Mouse (Mus musculus) E14TG2a.4 (cell line): ENCODE results near the gene Bcl9l.

ENCODE experiments used
- H3K27me3 ChIP-seq: 2 replicates; pipeline ENCODE4 v1.6.1; 2014; ENCODE audit warnings: low read length, control low read depth; ENCODE audit not compliant: insufficient read depth
- H3K36me3 ChIP-seq: 2 replicates; pipeline ENCODE4 v1.6.1; 2014; ENCODE audit warnings: low read length, control low read depth; ENCODE audit not compliant: insufficient read depth
- H3K4me1 ChIP-seq: replicated peaks from 2 replicates; pipeline ENCODE4 v1.6.1; 2014; ENCODE audit warnings: low read depth, low read length, control low read depth
- H3K4me3 ChIP-seq: replicated peaks from 2 replicates; pipeline ENCODE4 v1.5.1; 2014; ENCODE audit warnings: mild to moderate bottlenecking, low read length
- H3K9me3 ChIP-seq: 2 replicates; pipeline ENCODE4 v1.6.1; 2014; ENCODE audit warnings: low read length, control low read depth
- CTCF ChIP-seq: conservative IDR thresholded peaks from 2 replicates; pipeline ENCODE4 v1.5.1; 2014; ENCODE audit warnings: low read length
- NANOG ChIP-seq: IDR thresholded peaks from 2 replicates; pipeline ENCODE4 v1.6.1; 2014; ENCODE audit warnings: borderline replicate concordance, low read length, mixed read lengths
- POU5F1 ChIP-seq: IDR thresholded peaks from 2 replicates; pipeline ENCODE4 v1.6.1; 2014; ENCODE audit warnings: low read length, borderline replicate concordance

The Bcl9l gene

GRCm38 (mm10) chr9:44510872-44511601 lies 28.4 kb downstream of the Bcl9l start:
- no peak for TF ChIP-seq CTCF
- TF ChIP-seq POU5F1: no peak
- no peak for TF ChIP-seq NANOG
- Histone ChIP-seq H3K36me3 (peaks cover 8% of the 10 kb centered on the region; the same call in 1 of the 2 replicates), H3K4me1 (peaks cover 69% of the 10 kb centered on the region), H3K4me3 (0 out of 2 replicates have a peak overlapping the region, but pooled peaks have one; percentile 13), H3K27me3 (peaks cover 11% of the 10 kb centered on the region), H3K9me3 (peaks cover 8% of the 10 kb centered on the region)

- TF ChIP-seq POU5F1 (no peak), NANOG (no peak)
- Histone ChIP-seq H3K4me3 (no peak overlapping the region), H3K9me3 (peaks cover 8% of the 10 kb centered on the region), H3K4me1 (peaks cover 58% of the 10 kb centered on the region), H3K36me3 (no peaks in the 10 kb centered on the region), H3K27me3 (peaks cover 11% of the 10 kb centered on the region)
These were observed 29.5 kb downstream of the Bcl9l start for GRCm38 (mm10) chr9:44511935-44512716.

GRCm38 (mm10) chr9:44512717-44513003 lies 30.0 kb downstream of the Bcl9l start:
- Histone ChIP-seq H3K9me3 (peaks cover 8% of the 10 kb centered on the region), H3K4me3 (no peak overlapping the region), H3K27me3 (peaks cover 11% of the 10 kb centered on the region), H3K4me1 (peaks cover 53% of the 10 kb centered on the region), H3K36me3 (no peaks in the 10 kb centered on the region)
- TF ChIP-seq CTCF: no peak
- TF ChIP-seq POU5F1: no peak
- TF ChIP-seq NANOG: no peak

DNA sequence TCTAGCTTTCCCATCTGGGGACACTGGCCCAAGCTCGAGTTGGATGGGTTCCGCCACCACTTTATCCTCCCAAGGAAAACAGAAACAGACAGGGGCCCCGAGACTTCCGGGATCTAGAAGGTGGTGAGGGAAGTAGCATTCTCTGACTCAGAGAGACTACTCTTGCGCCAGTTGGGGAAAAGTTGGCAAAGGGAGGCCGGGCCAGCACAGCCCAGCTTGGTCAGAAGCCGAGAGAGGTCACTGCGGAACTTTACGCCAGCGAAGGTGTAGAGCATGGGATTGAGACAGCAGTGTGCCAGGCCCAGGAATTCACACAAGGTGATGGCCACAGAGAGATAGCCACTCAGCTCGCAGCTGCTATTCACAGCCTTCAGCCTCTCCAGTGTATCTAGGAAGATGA lies 30.5 kb downstream of the Bcl9l start:
- Histone ChIP-seq H3K27me3 (peaks cover 11% of the 10 kb centered on the region), H3K4me1 (peaks cover 49% of the 10 kb centered on the region), H3K36me3 (no peaks in the 10 kb centered on the region), H3K4me3 (0 out of 2 replicates have a peak overlapping the region, but pooled peaks have one; percentile 24), H3K9me3 (peaks cover 8% of the 10 kb centered on the region)
- TF ChIP-seq POU5F1: no peak
- no peak for TF ChIP-seq CTCF
- TF ChIP-seq NANOG: no peak

DNA sequence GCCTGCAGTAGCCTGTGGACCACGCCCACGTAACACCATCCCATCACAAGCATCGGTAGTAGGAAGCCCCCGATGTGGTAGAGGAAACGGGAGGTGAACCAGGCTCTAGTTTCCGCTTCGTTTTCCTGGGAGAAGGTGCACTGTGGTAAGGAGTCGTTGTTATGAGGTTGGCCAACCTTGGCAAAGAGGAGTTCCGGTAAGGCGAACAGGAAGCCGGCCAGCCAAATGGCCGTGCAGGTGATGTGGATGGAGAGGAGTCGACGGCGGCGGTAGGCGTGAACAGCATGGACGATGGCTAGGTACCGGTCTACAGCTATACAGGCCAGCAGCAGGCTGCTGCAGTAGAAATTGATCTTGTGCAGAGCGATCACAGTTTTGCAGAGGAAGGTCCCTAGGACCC lies 31.0 kb downstream of the Bcl9l start:
- Histone ChIP-seq H3K4me1 (peaks cover 44% of the 10 kb centered on the region), H3K9me3 (peaks cover 8% of the 10 kb centered on the region), H3K36me3 (no peaks in the 10 kb centered on the region), H3K4me3 (peak overlapping the region; percentile 24; the same call in 1 of the 2 replicates), H3K27me3 (peaks cover 11% of the 10 kb centered on the region)
- TF ChIP-seq POU5F1: no peak
- TF ChIP-seq NANOG: no peak
- no peak for TF ChIP-seq CTCF

GRCm38 (mm10) chr9:44514147-44514546 lies 31.5 kb downstream of the Bcl9l start:
- Histone ChIP-seq H3K36me3 (no peaks in the 10 kb centered on the region), H3K4me1 (peaks cover 38% of the 10 kb centered on the region), H3K27me3 (peaks cover 11% of the 10 kb centered on the region), H3K4me3 (no peak overlapping the region), H3K9me3 (peaks cover 8% of the 10 kb centered on the region)
- TF ChIP-seq CTCF: no peak
- TF ChIP-seq POU5F1: no peak
- TF ChIP-seq NANOG: no peak

DNA sequence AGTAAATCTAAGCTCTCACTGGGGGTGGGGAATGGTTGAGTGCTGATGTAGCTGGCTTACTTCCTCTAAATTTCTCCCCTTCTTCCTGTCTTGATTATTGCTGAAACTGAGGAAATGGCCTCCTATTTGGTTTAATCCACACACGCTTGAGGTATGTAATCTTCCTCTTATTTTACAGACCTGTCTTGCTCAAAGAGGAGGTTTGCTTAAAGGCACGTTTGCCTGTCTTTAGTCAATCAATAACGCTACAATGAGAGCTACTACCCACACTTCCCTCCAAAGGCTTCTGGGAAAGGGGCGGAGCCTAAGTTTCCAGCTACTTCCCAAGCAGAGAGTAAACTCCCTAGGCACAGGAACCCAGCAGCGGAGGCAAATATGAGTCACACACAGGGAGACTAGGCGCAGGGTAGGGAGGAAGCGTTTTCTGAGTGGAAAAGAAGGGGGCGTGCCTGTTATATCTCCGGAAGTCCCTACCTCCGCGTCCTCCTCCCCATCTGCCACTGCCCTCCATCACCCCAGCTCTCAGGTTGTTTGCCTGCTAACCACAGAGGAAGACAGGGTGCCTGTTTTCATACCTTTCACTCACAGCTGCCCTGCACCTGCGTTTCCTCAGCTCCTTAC lies 32.6 kb downstream of the Bcl9l start:
- Histone ChIP-seq H3K27me3 (peaks cover 8% of the 10 kb centered on the region), H3K4me3 (peak overlapping the region; percentile 49), H3K9me3 (peaks cover 8% of the 10 kb centered on the region), H3K4me1 (peaks cover 29% of the 10 kb centered on the region), H3K36me3 (no peaks in the 10 kb centered on the region)
- no peak for TF ChIP-seq CTCF
- TF ChIP-seq POU5F1: no peak
- no peak for TF ChIP-seq NANOG

GRCm38 (mm10) chr9:44515891-44516290 lies 33.3 kb downstream of the Bcl9l start:
- TF ChIP-seq POU5F1 (no peak), NANOG (no peak), CTCF (no peak)
- peaks cover 3% of the 10 kb centered on the region for H3K9me3 ChIP-seq
- H3K27me3 ChIP-seq: peaks cover 6% of the 10 kb centered on the region
- peak overlapping the region; percentile 49 for H3K4me3 ChIP-seq
- H3K4me1 ChIP-seq: peaks cover 25% of the 10 kb centered on the region
- no peaks in the 10 kb centered on the region for H3K36me3 ChIP-seq
